Mouse (Mus musculus) embryonic fibroblast, embryonic 13.5 days (primary cell): ENCODE measurements around the gene Tysnd1. TPM values are rescaled to one million over a fixed set of nuclear protein-coding genes. Genes with fewer than 3 reads are reported as not detected.
A peak's percentile ranks its signal among the peaks of the same experiment; 100 is the strongest.

ENCODE experiments used
- H3K27ac ChIP-seq: 2 replicates; pipeline ENCODE4 v1.5.1; 2012; ENCODE audit warnings: low read length, control low read depth, inconsistent platforms; ENCODE audit not compliant: insufficient read depth
- H3K4me1 ChIP-seq: 2 replicates; pipeline ENCODE4 v1.6.1; 2011; ENCODE audit warnings: low read length; ENCODE audit not compliant: control insufficient read depth, insufficient read depth
- H3K4me3 ChIP-seq: 2 replicates; pipeline ENCODE4 v1.5.1; 2011; ENCODE audit warnings: mild to moderate bottlenecking, control low read depth, low read length; ENCODE audit not compliant: insufficient read depth
- CTCF ChIP-seq: IDR thresholded peaks from 2 replicates; pipeline ENCODE4 v1.5.1; 2011; ENCODE audit warnings: mild to moderate bottlenecking, control low read depth, low read length, moderate library complexity, borderline replicate concordance; ENCODE audit not compliant: insufficient read depth
- POLR2A ChIP-seq: IDR thresholded peaks from 2 replicates; pipeline ENCODE4 v1.6.1; 2011; ENCODE audit warnings: low read depth, mild to moderate bottlenecking, control low read depth, low read length, moderate library complexity
- polyA plus RNA-seq: library from polyadenylated mRNA; stranded (reverse); fragments of >200 nt; gene quantifications from 2 replicates; pipeline ENCODE4 v1.2.4, GENCODE M21; 2011; ENCODE audit warnings: low read depth; ENCODE audit not compliant: missing spikeins, insufficient read length

Tysnd1 gene
- polyA plus RNA-seq: 14.5 and 19.3 TPM in 2 replicates

GRCm38 (mm10) chr10:61694870-61695670 lies at the start of gene Tysnd1:
Gene Tysnd1 (plus strand): TSS chr10:61695514.
- peak; percentile 74 for TF ChIP-seq POLR2A
- TF ChIP-seq CTCF: no peak
- Histone ChIP-seq H3K4me1 (no peaks in the 10 kb centered on the region), H3K4me3 (peak within 1 kb of the TSS; percentile 66), H3K27ac (peak within 1 kb of the TSS; percentile 39)

- no peaks in the 10 kb centered on the region for H3K4me1 ChIP-seq
- no peak for TF ChIP-seq POLR2A
- no peak for TF ChIP-seq CTCF
- no peak overlapping the region for H3K4me3 ChIP-seq
- no peak overlapping the region for H3K27ac ChIP-seq
Measured at GRCm38 (mm10) chr10:61646557-61646956, 48.8 kb upstream of the Tysnd1 start.

- peak within 1 kb of the TSS; percentile 71 for H3K27ac ChIP-seq
- H3K4me3 ChIP-seq: peak within 1 kb of the TSS; percentile 92
- H3K4me1 ChIP-seq: no peaks in the 10 kb centered on the region
- TF ChIP-seq CTCF: no peak
- TF ChIP-seq POLR2A: peak; percentile 89
Measured at GRCm38 (mm10) chr10:61647790-61648736, 47.3 kb upstream of the Tysnd1 start, which contains the start of gene Ppa1. Gene Ppa1 (plus strand): TSS chr10:61648552.

GRCm38 (mm10) chr10:61648737-61649645 lies 46.3 kb upstream of the Tysnd1 start:
- Histone ChIP-seq H3K4me1 (no peaks in the 10 kb centered on the region), H3K4me3 (peak overlapping the region; percentile 92), H3K27ac (peak overlapping the region; percentile 16; the same call in 1 of the 2 replicates)
- TF ChIP-seq POLR2A: no peak
- TF ChIP-seq CTCF: no peak

- TF ChIP-seq POLR2A (no peak), CTCF (no peak)
Measured at GRCm38 (mm10) chr10:61654105-61654504, 41.2 kb upstream of the Tysnd1 start.

GRCm38 (mm10) chr10:61654691-61655090 lies 40.6 kb upstream of the Tysnd1 start:
- H3K4me1 ChIP-seq: no peaks in the 10 kb centered on the region
- TF ChIP-seq POLR2A (no peak), CTCF (no peak)
- H3K27ac ChIP-seq: no peak overlapping the region
- no peak overlapping the region for H3K4me3 ChIP-seq

More at GRCm38 (mm10) chr10:61654105-61654504, 41.2 kb upstream of the Tysnd1 start:
- no peaks in the 10 kb centered on the region for H3K4me1 ChIP-seq
- H3K4me3 ChIP-seq: no peak overlapping the region
- no peak overlapping the region for H3K27ac ChIP-seq

GRCm38 (mm10) chr10:61655188-61655587 lies 40.1 kb upstream of the Tysnd1 start:
- TF ChIP-seq CTCF (no peak), POLR2A (no peak)
- no peak overlapping the region for H3K4me3 ChIP-seq

GRCm38 (mm10) chr10:61656928-61657882 lies 38.1 kb upstream of the Tysnd1 start:
- Histone ChIP-seq H3K4me3 (no peak overlapping the region), H3K27ac (no peak overlapping the region), H3K4me1 (peaks cover 8% of the 10 kb centered on the region)
- TF ChIP-seq CTCF: no peak
- TF ChIP-seq POLR2A: no peak

More at GRCm38 (mm10) chr10:61655188-61655587, 40.1 kb upstream of the Tysnd1 start:
- H3K27ac ChIP-seq: no peak overlapping the region
- no peaks in the 10 kb centered on the region for H3K4me1 ChIP-seq
